Mouse (Mus musculus) kidney, embryonic 14.5 days (tissue): ENCODE measurements at regions not wholly inside any gene's neighbourhood (a gene's known extent, or its start where the extent isn't known, plus 50 kb on each side); places are given as distances from the start of the nearest gene placed in this dataset.

ENCODE experiments used
- ATAC-seq: fragments of 200-750 bp; cut with Nextera tagmentation; 2 replicates; pipeline ENCODE4 v1.8.0; 2017; ENCODE audit warnings: moderate number of reproducible peaks, mild to moderate bottlenecking, moderate TSS enrichment, moderate library complexity; ENCODE audit not compliant: low FRiP score, low TSS enrichment
- H3K27ac ChIP-seq: fragments of 300-500 bp; sonication (generic); 2 replicates; pipeline ENCODE4 v1.5.1; 2014; ENCODE audit warnings: low read depth, mild to moderate bottlenecking, low read length, moderate library complexity, mixed read lengths
- H3K27me3 ChIP-seq: fragments of 300-500 bp; sonication (generic); 2 replicates; pipeline ENCODE4 v1.6.1; 2014; ENCODE audit warnings: mild to moderate bottlenecking, low read length; ENCODE audit not compliant: control insufficient read depth, insufficient read depth
- H3K36me3 ChIP-seq: fragments of 300-500 bp; sonication (generic); 2 replicates; pipeline ENCODE4 v1.6.1; 2014; ENCODE audit warnings: low read length, mixed read lengths; ENCODE audit not compliant: control insufficient read depth, insufficient read depth
- H3K4me1 ChIP-seq: fragments of 300-500 bp; sonication (generic); 2 replicates; pipeline ENCODE4 v1.6.1; 2014; ENCODE audit warnings: low read length, mixed read lengths; ENCODE audit not compliant: control insufficient read depth, insufficient read depth
- H3K4me2 ChIP-seq: fragments of 300-500 bp; sonication (generic); replicated peaks from 2 replicates; pipeline ENCODE4 v1.6.1; 2014; ENCODE audit warnings: low read depth, mild to moderate bottlenecking, low read length
- H3K4me3 ChIP-seq: fragments of 300-500 bp; sonication (generic); 2 replicates; pipeline ENCODE4 v1.5.1; 2014; ENCODE audit warnings: mild to moderate bottlenecking, low read length
- H3K9ac ChIP-seq: fragments of 300-500 bp; sonication (generic); 2 replicates; pipeline ENCODE4 v1.6.1; 2014; ENCODE audit warnings: low read depth, mild to moderate bottlenecking, low read length, moderate library complexity
- H3K9me3 ChIP-seq: fragments of 300-500 bp; sonication (generic); 2 replicates; pipeline ENCODE4 v1.6.1; 2016; ENCODE audit warnings: low read length; ENCODE audit not compliant: control insufficient read depth
- WGBS: fragments of 180-500 bp; shearing (Covaris S2); extraction: QIAGEN DNeasy Blood & Tissue Kit; methylation state at CpG from one replicate; pipeline ENCODE4 v1.1.7; 2014; 5-methylcytosine and 5-hydroxymethylcytosine counted together

- ATAC-seq = no peak
- WGBS = 87% methylated on average over 1 of the region's 1 CpGs
- H3K9me3 ChIP-seq = no peaks in the 10 kb centered on the region
- H3K9ac ChIP-seq = no peak overlapping the region
- H3K36me3 ChIP-seq = no peaks in the 10 kb centered on the region
- no peak overlapping the region for H3K4me3 ChIP-seq
- no peaks in the 10 kb centered on the region for H3K27me3 ChIP-seq
- H3K4me2 ChIP-seq = no peak overlapping the region
- no peak overlapping the region for H3K27ac ChIP-seq
- no peaks in the 10 kb centered on the region for H3K4me1 ChIP-seq
Measured at GRCm38 (mm10) chr12:15357808-15358207, 458.9 kb downstream of the Trib2 start.

- Histone ChIP-seq H3K27me3 (no peaks in the 10 kb centered on the region), H3K36me3 (no peaks in the 10 kb centered on the region), H3K4me3 (no peak overlapping the region), H3K4me2 (no peak overlapping the region), H3K27ac (no peak overlapping the region), H3K9me3 (no peaks in the 10 kb centered on the region), H3K9ac (no peak overlapping the region), H3K4me1 (no peaks in the 10 kb centered on the region)
- WGBS = 58% methylated on average over 5 of the region's 5 CpGs
- ATAC-seq = no peak
Measured at GRCm38 (mm10) chr12:15320697-15321449, 495.8 kb downstream of the Trib2 start.

GRCm38 (mm10) chr12:15319647-15320046, 497.1 kb downstream of the Trib2 start:
- Histone ChIP-seq H3K27ac (no peak overlapping the region), H3K9ac (no peak overlapping the region), H3K27me3 (no peaks in the 10 kb centered on the region), H3K36me3 (no peaks in the 10 kb centered on the region), H3K4me3 (no peak overlapping the region), H3K4me2 (no peak overlapping the region), H3K4me1 (no peaks in the 10 kb centered on the region), H3K9me3 (no peaks in the 10 kb centered on the region)
- WGBS = 45% methylated on average over 1 of the region's 1 CpGs
- ATAC-seq = no peak

GRCm38 (mm10) chr12:15294898-15295297, 521.8 kb downstream of the Trib2 start:
- Histone ChIP-seq H3K4me2 (no peak overlapping the region), H3K27ac (no peak overlapping the region), H3K4me3 (no peak overlapping the region), H3K36me3 (no peaks in the 10 kb centered on the region), H3K4me1 (no peaks in the 10 kb centered on the region), H3K9ac (no peak overlapping the region), H3K9me3 (no peaks in the 10 kb centered on the region), H3K27me3 (no peaks in the 10 kb centered on the region)
- 96% methylated on average over 2 of the region's 2 CpGs for WGBS
- no peak for ATAC-seq

- 81% methylated on average over 1 of the region's 1 CpGs for WGBS
- no peak overlapping the region for H3K9ac ChIP-seq
- no peaks in the 10 kb centered on the region for H3K27me3 ChIP-seq
- no peak overlapping the region for H3K4me3 ChIP-seq
- no peaks in the 10 kb centered on the region for H3K4me1 ChIP-seq
- no peak overlapping the region for H3K4me2 ChIP-seq
- ATAC-seq = no peak
- H3K36me3 ChIP-seq = no peaks in the 10 kb centered on the region
- H3K9me3 ChIP-seq = no peaks in the 10 kb centered on the region
- no peak overlapping the region for H3K27ac ChIP-seq
Measured at GRCm38 (mm10) chr12:15262165-15262564, 554.6 kb downstream of the Trib2 start.

- Histone ChIP-seq H3K4me3 (no peak overlapping the region), H3K36me3 (no peaks in the 10 kb centered on the region), H3K4me1 (no peaks in the 10 kb centered on the region), H3K4me2 (no peak overlapping the region), H3K9me3 (no peaks in the 10 kb centered on the region), H3K27me3 (no peaks in the 10 kb centered on the region), H3K27ac (no peak overlapping the region), H3K9ac (no peak overlapping the region)
- ATAC-seq = no peak
- 86% methylated on average over 1 of the region's 1 CpGs for WGBS
Measured at GRCm38 (mm10) chr12:15261604-15262003, 555.1 kb downstream of the Trib2 start.

GRCm38 (mm10) chr12:15260907-15261415, 555.8 kb downstream of the Trib2 start:
- H3K9me3 ChIP-seq = no peaks in the 10 kb centered on the region
- no peaks in the 10 kb centered on the region for H3K4me1 ChIP-seq
- 93% methylated on average over 2 of the region's 2 CpGs for WGBS
- no peak overlapping the region for H3K4me2 ChIP-seq
- no peak overlapping the region for H3K4me3 ChIP-seq
- H3K27ac ChIP-seq = no peak overlapping the region
- no peak for ATAC-seq
- H3K36me3 ChIP-seq = no peaks in the 10 kb centered on the region
- no peaks in the 10 kb centered on the region for H3K27me3 ChIP-seq
- H3K9ac ChIP-seq = no peak overlapping the region

- Histone ChIP-seq H3K4me3 (no peak overlapping the region), H3K27ac (no peak overlapping the region), H3K4me1 (no peaks in the 10 kb centered on the region), H3K4me2 (no peak overlapping the region), H3K9me3 (no peaks in the 10 kb centered on the region), H3K27me3 (no peaks in the 10 kb centered on the region), H3K36me3 (no peaks in the 10 kb centered on the region), H3K9ac (no peak overlapping the region)
- peak; percentile 62; the same call in 1 of the 2 replicates for ATAC-seq
- 28% methylated on average over 4 of the region's 4 CpGs for WGBS
Measured at GRCm38 (mm10) chr12:15244966-15245365, 571.8 kb downstream of the Trib2 start.

- no peaks in the 10 kb centered on the region for H3K27me3 ChIP-seq
- ATAC-seq = 0 out of 2 replicates have a peak, but pooled peaks have one; percentile 49
- WGBS = 93% methylated on average over 5 of the region's 5 CpGs
- H3K4me2 ChIP-seq = no peak overlapping the region
- H3K27ac ChIP-seq = no peak overlapping the region
- H3K4me3 ChIP-seq = no peak overlapping the region
- H3K4me1 ChIP-seq = no peaks in the 10 kb centered on the region
- no peak overlapping the region for H3K9ac ChIP-seq
- no peaks in the 10 kb centered on the region for H3K36me3 ChIP-seq
- H3K9me3 ChIP-seq = no peaks in the 10 kb centered on the region
Measured at GRCm38 (mm10) chr12:15222497-15223170, 594.1 kb downstream of the Trib2 start.
